Mouse (Mus musculus) hindbrain, embryonic 14.5 days (tissue): Measurements from ENCODE around the gene Lbx1. TPM values are rescaled to one million over a fixed set of nuclear protein-coding genes. Genes with fewer than 3 reads are reported as not detected.

Experiments
- ATAC-seq: fragments of 200-750 bp; cut with Nextera tagmentation; 2 replicates; pipeline ENCODE4 v1.8.0; 2017; ENCODE audit warnings: moderate number of reproducible peaks, mild to moderate bottlenecking, moderate TSS enrichment, moderate library complexity; ENCODE audit not compliant: low FRiP score
- DNase-seq: peaks from one replicate; pipeline ENCODE4 v3.0.0-alpha.2; 2015; ENCODE audit warnings: low spot score
- H3K27ac ChIP-seq: fragments of 300-500 bp; sonication (generic); 2 replicates; pipeline ENCODE4 v1.5.1; 2014; ENCODE audit warnings: mild to moderate bottlenecking, moderate library complexity
- H3K27me3 ChIP-seq: fragments of 300-500 bp; sonication (generic); 2 replicates; pipeline ENCODE4 v1.6.1; 2014; ENCODE audit warnings: mild to moderate bottlenecking, low read length, mixed read lengths; ENCODE audit not compliant: control insufficient read depth, insufficient read depth
- H3K36me3 ChIP-seq: fragments of 300-500 bp; sonication (generic); replicated peaks from 2 replicates; pipeline ENCODE4 v1.6.1; 2014; ENCODE audit not compliant: control insufficient read depth, insufficient read depth
- H3K4me1 ChIP-seq: fragments of 300-500 bp; sonication (generic); replicated peaks from 2 replicates; pipeline ENCODE4 v1.6.1; 2014; ENCODE audit warnings: antibody characterized with exemption, low read length, mixed read lengths; ENCODE audit not compliant: control insufficient read depth, insufficient read depth
- H3K4me2 ChIP-seq: fragments of 300-500 bp; sonication (generic); replicated peaks from 2 replicates; pipeline ENCODE4 v1.6.1; 2014; ENCODE audit warnings: mild to moderate bottlenecking, moderate library complexity
- H3K4me3 ChIP-seq: fragments of 300-500 bp; sonication (generic); replicated peaks from 2 replicates; pipeline ENCODE4 v1.5.1; 2014; ENCODE audit warnings: mild to moderate bottlenecking, low read length
- H3K9ac ChIP-seq: fragments of 300-500 bp; sonication (generic); 2 replicates; pipeline ENCODE4 v1.6.1; 2014
- H3K9me3 ChIP-seq: fragments of 300-500 bp; sonication (generic); 2 replicates; pipeline ENCODE4 v1.6.1; 2016; ENCODE audit warnings: low read length; ENCODE audit not compliant: control insufficient read depth
- WGBS: fragments of 180-500 bp; shearing (Covaris S2); extraction: QIAGEN DNeasy Blood & Tissue Kit; methylation state at CpG from one replicate; pipeline ENCODE4 v1.1.7; 2014; 5-methylcytosine and 5-hydroxymethylcytosine counted together
- polyA plus RNA-seq: library from polyadenylated mRNA; unstranded; fragments of >200 nt; fragmentation: Nextera tagmentation; extraction: Ambion mirVana; gene quantifications from 2 replicates; pipeline ENCODE4 v1.2.1, GENCODE M21; 2014

Lbx1 gene
- polyA plus RNA-seq, 1 experiment from 2014 or later: 20.4 TPM

- H3K27ac ChIP-seq: peak overlapping the region; percentile 96
- H3K9me3 ChIP-seq: no peaks in the 10 kb centered on the region
- 0 out of 2 replicates have a peak, but pooled peaks cover 6% of the 10 kb centered on the region for H3K4me1 ChIP-seq
- under 1% methylated on average over 36 of the region's 39 CpGs for WGBS
- ATAC-seq (peak; percentile 48), DNase-seq (no peak)
- peaks cover 81% of the 10 kb centered on the region for H3K27me3 ChIP-seq
- peak overlapping the region; percentile 46 for H3K4me3 ChIP-seq
- peak overlapping the region; percentile 54 for H3K4me2 ChIP-seq
- no peaks in the 10 kb centered on the region for H3K36me3 ChIP-seq
- H3K9ac ChIP-seq: peak overlapping the region; percentile 78
Measured at GRCm38 (mm10) chr19:45236363-45236942, 841 bp upstream of the Lbx1 start.

DNA sequence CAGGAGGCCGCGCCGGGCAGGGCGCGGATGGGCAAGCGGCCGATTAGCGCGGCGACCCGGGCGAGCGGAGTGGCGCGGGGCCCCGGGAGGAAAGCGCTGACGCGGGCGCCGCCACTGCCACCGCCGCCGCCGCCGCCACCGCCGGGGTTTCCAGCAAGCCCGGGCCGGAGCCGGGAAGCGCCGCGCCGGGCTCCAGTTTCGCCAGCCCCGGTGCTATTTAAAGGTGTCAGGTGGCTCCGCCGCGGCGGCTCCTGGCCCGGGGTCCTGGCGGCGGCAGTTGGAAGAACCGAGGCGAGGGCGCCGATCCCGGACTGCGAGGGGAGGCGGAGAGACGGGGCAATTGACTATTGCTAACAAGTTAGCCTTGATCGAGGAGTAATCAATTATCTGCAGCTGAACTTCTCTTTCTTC lies 276 bp downstream of the Lbx1 start:
- no peak for ATAC-seq
- peaks cover 73% of the 10 kb centered on the region for H3K27me3 ChIP-seq
- WGBS: under 1% methylated on average over 42 of the region's 53 CpGs
- H3K4me1 ChIP-seq: 0 out of 2 replicates have a peak, but pooled peaks cover 6% of the 10 kb centered on the region
- peak overlapping the region; percentile 96 for H3K27ac ChIP-seq
- peak overlapping the region; percentile 54 for H3K4me2 ChIP-seq
- H3K4me3 ChIP-seq: peak overlapping the region; percentile 46
- no peaks in the 10 kb centered on the region for H3K36me3 ChIP-seq
- DNase-seq: no peak
- H3K9ac ChIP-seq: peak overlapping the region; percentile 78
- H3K9me3 ChIP-seq: no peaks in the 10 kb centered on the region

DNA sequence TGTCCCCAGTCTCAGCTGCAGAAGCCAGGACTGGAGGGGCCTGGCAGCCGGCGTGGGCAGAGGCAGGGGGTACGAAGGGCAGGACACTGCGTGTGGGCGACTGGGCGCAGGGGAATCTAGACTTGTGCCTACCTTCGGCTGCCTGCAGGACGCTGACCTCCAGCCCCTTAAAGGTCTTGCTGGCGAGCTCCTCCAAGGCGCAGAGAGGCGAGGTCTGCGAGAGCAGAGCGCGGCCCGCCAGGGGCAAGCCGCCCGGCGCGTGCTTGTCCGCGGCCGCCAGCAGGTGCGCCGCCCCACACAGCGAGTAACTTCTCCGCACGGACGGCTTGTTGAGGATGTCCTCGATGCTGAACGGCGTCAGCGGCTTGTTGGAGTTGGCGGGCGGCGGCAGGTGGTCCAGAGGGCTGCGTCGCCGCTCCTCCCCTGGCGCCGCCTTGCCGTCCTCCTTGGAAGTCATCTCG lies 811 bp downstream of the Lbx1 start:
- H3K4me3 ChIP-seq: peak overlapping the region; percentile 46
- H3K4me2 ChIP-seq: peak overlapping the region; percentile 54
- H3K4me1 ChIP-seq: 0 out of 2 replicates have a peak, but pooled peaks cover 6% of the 10 kb centered on the region
- ATAC-seq (no peak), DNase-seq (no peak)
- H3K36me3 ChIP-seq: no peaks in the 10 kb centered on the region
- H3K27ac ChIP-seq: peak overlapping the region; percentile 96
- under 1% methylated on average over 42 of the region's 42 CpGs for WGBS
- no peaks in the 10 kb centered on the region for H3K9me3 ChIP-seq
- peak overlapping the region; percentile 78 for H3K9ac ChIP-seq
- H3K27me3 ChIP-seq: peaks cover 72% of the 10 kb centered on the region

DNA sequence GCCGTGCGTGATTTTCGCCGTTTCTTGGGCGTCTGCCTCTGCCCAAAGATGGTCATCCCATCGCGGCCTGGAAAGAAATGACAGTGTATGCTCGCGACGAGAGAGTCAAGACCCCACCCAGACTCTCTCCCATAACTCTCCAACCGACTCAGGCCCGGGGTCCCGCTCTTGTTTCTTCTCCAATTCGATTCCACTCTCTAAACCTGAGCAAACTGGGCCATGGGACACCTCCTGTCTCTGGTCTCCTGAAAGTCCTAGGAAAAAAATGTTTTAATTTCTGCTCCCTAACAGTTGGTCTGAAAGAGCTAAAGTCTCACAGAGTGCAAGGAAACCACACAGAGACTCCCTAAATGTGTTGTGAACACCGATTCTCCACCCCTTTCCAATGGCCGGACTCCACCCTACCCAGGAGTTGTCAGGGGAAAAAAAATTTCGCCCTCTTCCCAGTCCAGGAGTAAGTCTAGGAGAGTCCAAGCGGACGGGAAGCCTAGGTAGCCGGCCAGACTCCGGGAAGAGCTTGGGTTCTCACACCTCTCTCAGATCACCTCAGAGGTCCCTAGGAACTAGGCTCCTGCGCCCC lies 1.3 kb downstream of the Lbx1 start:
- Histone ChIP-seq H3K36me3 (no peaks in the 10 kb centered on the region), H3K4me3 (peak overlapping the region; percentile 46), H3K4me2 (peak overlapping the region; percentile 54), H3K4me1 (0 out of 2 replicates have a peak, but pooled peaks cover 6% of the 10 kb centered on the region), H3K9me3 (no peaks in the 10 kb centered on the region), H3K27ac (peak overlapping the region; percentile 96), H3K27me3 (peaks cover 73% of the 10 kb centered on the region), H3K9ac (peak overlapping the region; percentile 78)
- ATAC-seq (no peak), DNase-seq (no peak)
- 2% methylated on average over 22 of the region's 22 CpGs for WGBS

DNA sequence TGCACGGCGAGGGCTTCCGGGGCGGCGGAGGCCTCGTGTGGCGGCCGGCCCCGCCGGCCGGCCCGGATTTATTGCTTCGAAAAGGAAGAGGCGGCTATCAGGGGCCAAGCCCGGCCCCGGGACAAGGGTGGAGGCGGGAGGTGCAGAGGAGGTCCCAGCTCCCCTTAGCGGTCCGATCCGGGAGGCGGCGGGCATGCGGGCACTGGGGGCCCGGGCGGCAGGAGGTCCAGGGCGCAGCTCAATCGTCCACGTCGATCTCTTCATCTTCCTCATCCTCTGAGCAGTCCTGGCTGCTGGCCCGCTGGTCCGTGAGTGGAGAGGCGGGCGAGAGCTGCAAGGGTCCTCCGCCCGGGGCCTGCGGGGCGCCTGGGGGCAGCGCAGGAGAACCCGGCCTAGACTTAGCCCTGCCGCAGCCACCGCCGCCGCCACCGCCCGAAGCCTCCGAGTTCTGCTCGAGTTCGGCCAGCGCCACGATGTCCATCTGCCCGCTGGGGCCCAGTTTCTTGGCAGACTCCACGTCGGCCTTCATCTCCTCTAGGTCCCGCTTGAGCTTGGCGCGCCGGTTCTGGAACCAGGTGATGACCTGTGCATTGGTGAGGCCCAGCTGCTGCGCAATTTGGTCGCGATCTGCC lies 2.0 kb downstream of the Lbx1 start:
- WGBS: under 1% methylated on average over 48 of the region's 60 CpGs

GRCm38 (mm10) chr19:45232443-45233410 lies 2.9 kb downstream of the Lbx1 start:
- 2% methylated on average over 42 of the region's 42 CpGs for WGBS
- peaks cover 72% of the 10 kb centered on the region for H3K27me3 ChIP-seq
- no peaks in the 10 kb centered on the region for H3K4me1 ChIP-seq
- H3K4me2 ChIP-seq: peak overlapping the region; percentile 54
- no peak for DNase-seq
- peak overlapping the region; percentile 46 for H3K4me3 ChIP-seq
- peak overlapping the region; percentile 78 for H3K9ac ChIP-seq
- no peak for ATAC-seq
- H3K36me3 ChIP-seq: no peaks in the 10 kb centered on the region
- H3K27ac ChIP-seq: peak overlapping the region; percentile 96
- H3K9me3 ChIP-seq: no peaks in the 10 kb centered on the region

More for the DNA sequence above, 2.0 kb downstream of the Lbx1 start:
- Histone ChIP-seq H3K9me3 (no peaks in the 10 kb centered on the region), H3K27me3 (peaks cover 72% of the 10 kb centered on the region), H3K9ac (peak overlapping the region; percentile 78), H3K36me3 (no peaks in the 10 kb centered on the region), H3K4me1 (0 out of 2 replicates have a peak, but pooled peaks cover 5% of the 10 kb centered on the region), H3K27ac (peak overlapping the region; percentile 96), H3K4me2 (peak overlapping the region; percentile 54), H3K4me3 (peak overlapping the region; percentile 46)
- DNase-seq (no peak), ATAC-seq (no peak)

DNA sequence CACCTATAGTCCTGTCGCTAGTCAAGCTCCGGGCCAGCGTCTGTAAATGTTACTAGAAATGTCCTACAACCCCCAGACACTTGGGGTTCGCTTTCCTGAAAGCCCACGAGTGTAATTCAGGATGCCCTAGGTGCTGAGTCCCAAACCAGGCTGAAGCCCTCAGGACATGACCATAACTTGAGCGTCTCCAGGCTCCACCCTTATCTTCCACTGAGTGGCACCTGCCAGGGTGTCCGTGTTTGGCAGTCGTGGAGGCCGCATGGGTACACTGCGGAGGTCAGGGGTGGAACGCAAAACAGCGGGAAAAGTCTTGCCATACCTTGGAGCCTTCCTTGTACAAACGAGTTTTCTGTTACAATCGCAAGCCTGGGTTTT lies 3.6 kb downstream of the Lbx1 start:
- Histone ChIP-seq H3K9me3 (no peaks in the 10 kb centered on the region), H3K27ac (peak overlapping the region; percentile 96)
- DNase-seq: no peak

DNA sequence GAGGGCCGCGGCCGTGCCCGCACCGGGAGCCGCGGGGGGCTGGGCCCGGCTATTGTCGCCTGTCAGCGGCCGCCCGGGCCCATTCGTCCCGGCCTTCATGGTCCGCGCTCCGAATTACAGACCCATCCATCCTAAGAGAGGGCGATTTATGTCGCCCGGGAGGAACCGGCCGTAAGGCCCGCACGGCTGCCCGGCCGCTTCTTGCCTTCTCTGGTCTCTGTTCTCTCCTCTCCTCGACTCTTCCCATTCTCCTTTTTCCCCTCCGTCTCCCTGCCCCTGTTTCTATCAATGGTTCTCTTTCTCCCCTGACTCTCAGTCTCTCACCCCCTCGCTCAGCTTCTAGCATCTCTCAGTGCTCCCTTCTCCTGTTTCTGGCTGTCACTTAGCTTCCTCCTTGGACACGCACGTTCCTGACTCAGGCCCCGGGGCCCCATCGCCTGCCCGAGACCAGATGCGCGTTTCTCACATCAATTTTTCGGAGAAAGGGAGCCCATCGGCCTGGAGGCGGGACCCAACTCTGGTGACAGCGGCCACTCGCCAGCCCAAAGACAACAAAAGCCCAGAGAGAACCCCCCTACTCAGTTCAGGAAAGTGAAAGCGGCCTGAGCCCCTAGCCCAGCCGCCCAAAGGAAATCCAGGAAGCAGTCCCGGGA lies 4.1 kb downstream of the Lbx1 start:
- no peaks in the 10 kb centered on the region for H3K4me1 ChIP-seq
- H3K36me3 ChIP-seq: no peaks in the 10 kb centered on the region
- no peaks in the 10 kb centered on the region for H3K9me3 ChIP-seq
- under 1% methylated on average over 44 of the region's 44 CpGs for WGBS
- peak overlapping the region; percentile 96 for H3K27ac ChIP-seq
- peak; percentile 34; the same call in 1 of the 2 replicates for ATAC-seq
- DNase-seq: no peak
- H3K4me3 ChIP-seq: peak overlapping the region; percentile 46
- peaks cover 73% of the 10 kb centered on the region for H3K27me3 ChIP-seq
- H3K9ac ChIP-seq: peak overlapping the region; percentile 78
- peak overlapping the region; percentile 54 for H3K4me2 ChIP-seq

More for the DNA sequence above, 3.6 kb downstream of the Lbx1 start:
- Histone ChIP-seq H3K4me2 (peak overlapping the region; percentile 54), H3K4me3 (peak overlapping the region; percentile 46), H3K27me3 (peaks cover 72% of the 10 kb centered on the region), H3K9ac (peak overlapping the region; percentile 78), H3K4me1 (no peaks in the 10 kb centered on the region), H3K36me3 (no peaks in the 10 kb centered on the region)
- no peak for ATAC-seq
- under 1% methylated on average over 14 of the region's 14 CpGs for WGBS
